Mouse (Mus musculus): Measurements from ENCODE around the gene Edaradd. TPM values are rescaled to one million over a fixed set of nuclear protein-coding genes. Genes with fewer than 3 reads are reported as not detected.

The Edaradd gene
- polyA plus RNA-seq, 1 experiment = not detected

- Histone ChIP-seq H3K36me3 (ENCODE audit: control insufficient read depth, insufficient read depth) (peaks cover 71% of the 10 kb centered on the region), H3K27me3 (ENCODE audit: control insufficient read depth, insufficient read depth, insufficient read length) (no peaks in the 10 kb centered on the region), H3ac (ENCODE audit: control insufficient read depth, insufficient read length, low read depth) (no peak overlapping the region), H3K79me3 (ENCODE audit: low read depth) (no peaks in the 10 kb centered on the region), H3K79me2 (ENCODE audit: control insufficient read depth, insufficient read depth) (no peaks in the 10 kb centered on the region), H3K4me3 (ENCODE audit: insufficient read depth, poor library complexity, severe bottlenecking) (no peak overlapping the region)
- TF ChIP-seq CEBPB (IDR thresholded peaks at IDR 0.05; ENCODE audit: low read depth) (no peak), MYOD1 (IDR thresholded peaks at IDR 0.05; ENCODE audit: control insufficient read depth, insufficient read length, low read depth) (no peak), USF1 (IDR thresholded peaks at IDR 0.05; ENCODE audit: low read depth) (no peak), FOSL1 (IDR thresholded peaks at IDR 0.05; ENCODE audit: insufficient read depth, low read length, poor library complexity, severe bottlenecking) (no peak), MAX (IDR thresholded peaks at IDR 0.05) (no peak), CTCF (IDR thresholded peaks at IDR 0.05; ENCODE audit: control insufficient read depth, insufficient read depth, insufficient read length) (no peak), MYOG (IDR thresholded peaks at IDR 0.05; ENCODE audit: control insufficient read depth, extremely low read depth, insufficient read length) (no peak)
Measured at GRCm38 (mm10) chr13:12440813-12441212, 79.4 kb downstream of the Edaradd start.

- TF ChIP-seq USF1 (IDR thresholded peaks at IDR 0.05; ENCODE audit: low read depth) (no peak), CEBPB (IDR thresholded peaks at IDR 0.05; ENCODE audit: low read depth) (no peak), MYOD1 (IDR thresholded peaks at IDR 0.05; ENCODE audit: control insufficient read depth, insufficient read length, low read depth) (no peak), MYOG (IDR thresholded peaks at IDR 0.05; ENCODE audit: control insufficient read depth, extremely low read depth, insufficient read length) (no peak), MAX (IDR thresholded peaks at IDR 0.05) (no peak), FOSL1 (IDR thresholded peaks at IDR 0.05; ENCODE audit: insufficient read depth, low read length, poor library complexity, severe bottlenecking) (no peak), CTCF (IDR thresholded peaks at IDR 0.05; ENCODE audit: control insufficient read depth, insufficient read depth, insufficient read length) (no peak)
- Histone ChIP-seq H3K27me3 (ENCODE audit: control insufficient read depth, insufficient read depth, insufficient read length) (no peaks in the 10 kb centered on the region), H3K79me2 (ENCODE audit: control insufficient read depth, insufficient read depth) (no peaks in the 10 kb centered on the region), H3ac (ENCODE audit: control insufficient read depth, insufficient read length, low read depth) (no peak overlapping the region), H3K4me3 (ENCODE audit: insufficient read depth, poor library complexity, severe bottlenecking) (no peak overlapping the region), H3K79me3 (ENCODE audit: low read depth) (no peaks in the 10 kb centered on the region), H3K36me3 (ENCODE audit: control insufficient read depth, insufficient read depth) (peaks cover 81% of the 10 kb centered on the region)
Measured at GRCm38 (mm10) chr13:12439586-12439985, 80.7 kb downstream of the Edaradd start.

GRCm38 (mm10) chr13:12433843-12434242, 86.4 kb downstream of the Edaradd start:
- no peak overlapping the region for H3K4me3 ChIP-seq (ENCODE audit: insufficient read depth, poor library complexity, severe bottlenecking)
- no peak for TF ChIP-seq USF1 (IDR thresholded peaks at IDR 0.05; ENCODE audit: low read depth)
- H3K27me3 ChIP-seq (ENCODE audit: control insufficient read depth, insufficient read depth, insufficient read length) = no peaks in the 10 kb centered on the region
- no peaks in the 10 kb centered on the region for H3K79me2 ChIP-seq (ENCODE audit: control insufficient read depth, insufficient read depth)
- H3K36me3 ChIP-seq (ENCODE audit: control insufficient read depth, insufficient read depth) = peaks cover 94% of the 10 kb centered on the region
- no peak overlapping the region for H3ac ChIP-seq (ENCODE audit: control insufficient read depth, insufficient read length, low read depth)
- no peaks in the 10 kb centered on the region for H3K79me3 ChIP-seq (ENCODE audit: low read depth)

- Histone ChIP-seq H3ac (ENCODE audit: control insufficient read depth, insufficient read length, low read depth) (no peak overlapping the region), H3K79me3 (ENCODE audit: low read depth) (no peaks in the 10 kb centered on the region), H3K27me3 (ENCODE audit: control insufficient read depth, insufficient read depth, insufficient read length) (no peaks in the 10 kb centered on the region), H3K4me3 (ENCODE audit: insufficient read depth, poor library complexity, severe bottlenecking) (no peak overlapping the region), H3K36me3 (ENCODE audit: control insufficient read depth, insufficient read depth) (peaks cover 87% of the 10 kb centered on the region), H3K79me2 (ENCODE audit: control insufficient read depth, insufficient read depth) (no peaks in the 10 kb centered on the region)
- no peak for TF ChIP-seq MYOD1 (IDR thresholded peaks at IDR 0.05; ENCODE audit: control insufficient read depth, insufficient read length, low read depth)
- TF ChIP-seq FOSL1 (IDR thresholded peaks at IDR 0.05; ENCODE audit: insufficient read depth, low read length, poor library complexity, severe bottlenecking) = no peak
- TF ChIP-seq CTCF (IDR thresholded peaks at IDR 0.05; ENCODE audit: control insufficient read depth, insufficient read depth, insufficient read length) = no peak
Measured at GRCm38 (mm10) chr13:12428556-12428955, 91.7 kb downstream of the Edaradd start.

Other genes starting within 250 kb of the Edaradd start
- 0.07 TPM for gene Actn2, start 179.7 kb downstream of the Edaradd start, polyA plus RNA-seq (2012; fragmentation: generic; extraction: Trizol)
- 27.6 TPM for gene Heatr1, start 125.4 kb downstream of the Edaradd start, polyA plus RNA-seq (2012; fragmentation: generic; extraction: Trizol)
- gene Lgals8, start 55.5 kb downstream of the Edaradd start, polyA plus RNA-seq (2012; fragmentation: generic; extraction: Trizol) = 16.3 TPM
- gene Ero1lb, start 45.4 kb upstream of the Edaradd start, polyA plus RNA-seq (2012; fragmentation: generic; extraction: Trizol) = 1.3 TPM

All from C2C12 (cell line).